Mouse (Mus musculus) liver, adult 2 months (tissue): ENCODE data around the gene 1500009C09Rik.

Experiments used
- CTCF ChIP-seq: fragments of 200-500 bp; IDR thresholded peaks from 2 replicates; pipeline ENCODE4 v1.5.1; 2011; ENCODE audit warnings: low read depth, low read length, control low read depth
- POLR2A ChIP-seq: fragments of 200-500 bp; IDR thresholded peaks from 2 replicates; pipeline ENCODE4 v1.6.1; 2011; ENCODE audit warnings: low read length, control low read depth; ENCODE audit not compliant: insufficient read depth; ENCODE audit errors: extremely low read depth

- no peak for TF ChIP-seq CTCF
- no peak for TF ChIP-seq POLR2A
Observed at GRCm38 (mm10) chr15:82274927-82275901, 23.0 kb downstream of the 1500009C09Rik start.
